Mouse (Mus musculus) gastrocnemius, postnatal 10 days (tissue): ENCODE data around the gene Grid1. TPM values are rescaled to one million over a fixed set of nuclear protein-coding genes. Genes with fewer than 3 reads are reported as not detected.

Source experiments
- DNase-seq: peaks from one replicate; pipeline ENCODE4 v3.0.0; 2021; ENCODE audit warnings: mixed read lengths
- total RNA-seq, 2 experiments: library from RNA; stranded (reverse); gene quantifications; 2 replicates each; pipeline ENCODE4 v1.2.3; 2021

Gene Grid1
- total RNA-seq, 2 experiments from 2014 or later: 0.23 to 0.32 TPM

DNA sequence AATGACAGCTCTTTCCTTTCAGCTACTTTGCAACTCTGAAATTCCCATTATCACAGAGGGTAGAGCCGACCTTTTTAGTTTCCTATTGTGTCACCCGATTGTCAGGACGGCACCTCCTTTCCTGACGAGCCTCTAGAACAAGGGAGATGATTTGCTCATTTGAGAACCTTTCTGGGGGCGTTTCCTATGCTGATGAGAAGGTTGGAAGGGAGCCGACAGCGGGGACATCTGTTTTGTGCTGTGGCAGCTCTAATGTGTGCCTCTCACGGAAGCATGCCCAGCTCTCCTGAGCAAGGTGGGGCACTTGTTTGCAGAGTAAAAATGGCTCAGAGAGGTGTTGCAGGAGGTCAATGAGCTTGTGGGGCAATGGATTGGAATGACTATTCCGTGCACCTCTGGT is 189.2 kb downstream of the Grid1 start:
- DNase-seq: no peak

DNA sequence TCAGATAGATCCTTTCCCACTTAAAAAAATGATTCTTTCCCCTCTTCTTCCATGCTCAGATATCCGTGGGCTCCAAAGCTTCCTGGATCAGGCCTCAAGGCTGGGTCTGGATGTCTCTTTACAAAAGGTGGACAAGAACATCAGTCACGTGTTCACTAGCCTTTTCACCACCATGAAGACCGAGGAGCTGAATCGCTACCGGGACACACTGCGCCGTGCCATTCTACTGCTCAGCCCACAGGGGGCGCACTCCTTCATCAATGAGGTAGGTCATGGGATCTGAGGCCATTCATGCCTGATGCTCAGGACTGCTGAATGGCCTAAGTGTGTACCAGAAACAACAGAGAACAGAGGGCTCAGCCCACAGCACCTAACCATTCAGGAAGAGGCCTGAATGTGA is 206.8 kb downstream of the Grid1 start:
- DNase-seq: no peak

DNA sequence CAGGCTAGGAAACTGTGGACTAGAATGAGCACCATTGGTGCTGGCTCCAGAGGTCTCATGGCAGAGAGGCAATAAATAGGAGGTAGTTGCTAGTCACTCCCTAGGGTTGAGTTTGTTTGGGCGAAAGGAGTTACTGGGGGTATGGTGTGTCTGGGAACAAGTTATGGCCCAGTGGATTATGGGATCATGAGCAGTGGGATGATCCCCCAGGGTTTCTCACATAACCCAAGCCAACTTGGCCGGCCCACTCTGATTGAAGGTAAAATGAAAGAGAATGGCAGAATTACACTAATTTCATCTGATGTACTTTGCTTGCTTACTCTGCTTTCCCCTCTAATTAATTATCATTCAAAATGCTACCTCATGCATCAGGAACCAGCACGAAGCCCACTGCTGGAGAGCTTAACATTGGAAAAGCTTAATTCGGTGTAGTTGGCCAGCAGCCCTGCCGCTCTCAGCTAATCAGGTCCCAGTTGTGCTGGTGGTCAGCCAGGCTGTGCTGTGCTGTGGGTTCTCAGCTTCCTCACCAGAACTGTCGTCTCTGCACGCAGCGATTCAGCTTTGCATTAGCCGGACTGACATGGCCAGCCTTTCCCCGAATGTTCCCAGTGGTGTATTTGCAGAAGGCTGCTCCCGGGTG is 207.7 kb downstream of the Grid1 start:
- no peak for DNase-seq

DNA sequence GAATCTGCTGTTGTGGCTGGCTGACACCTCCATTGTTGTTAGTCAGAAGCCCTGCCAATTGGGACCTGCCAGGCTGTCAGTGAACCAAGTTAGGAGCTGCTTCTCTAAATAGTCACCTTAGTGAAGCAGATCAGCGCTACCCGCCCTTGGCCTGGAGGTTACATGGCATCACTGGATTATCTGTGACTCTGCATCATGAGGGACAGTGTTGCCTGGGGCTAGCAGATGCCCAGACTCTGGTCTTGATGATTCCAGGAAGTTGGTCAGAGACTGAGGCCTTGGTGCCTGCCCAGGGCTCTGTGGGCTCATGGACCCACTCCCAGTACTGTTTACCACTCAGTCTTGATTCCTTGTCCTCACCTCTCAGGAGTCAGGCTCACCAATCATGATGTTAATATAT is 209.7 kb downstream of the Grid1 start:
- no peak for DNase-seq

DNA sequence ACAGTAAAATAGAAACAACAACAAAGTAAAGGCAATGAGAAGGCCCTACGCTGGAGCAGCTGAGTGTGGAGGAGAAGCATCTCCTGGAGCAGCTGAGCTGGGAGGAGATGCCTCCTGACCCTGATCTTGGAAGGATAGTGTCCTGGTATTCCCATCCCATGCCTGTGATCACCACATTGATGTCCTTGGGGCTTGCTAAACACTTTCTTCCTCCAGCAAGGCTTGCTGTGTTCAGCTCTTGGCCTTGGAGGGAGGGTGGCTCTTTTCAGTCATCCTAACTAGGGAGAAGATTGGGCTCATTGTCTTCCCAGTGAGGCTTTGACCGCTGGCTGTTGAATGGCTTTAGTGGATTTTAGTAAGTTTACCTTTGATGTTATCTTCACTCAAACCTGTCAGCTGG is 210.4 kb downstream of the Grid1 start:
- DNase-seq: no peak

DNA sequence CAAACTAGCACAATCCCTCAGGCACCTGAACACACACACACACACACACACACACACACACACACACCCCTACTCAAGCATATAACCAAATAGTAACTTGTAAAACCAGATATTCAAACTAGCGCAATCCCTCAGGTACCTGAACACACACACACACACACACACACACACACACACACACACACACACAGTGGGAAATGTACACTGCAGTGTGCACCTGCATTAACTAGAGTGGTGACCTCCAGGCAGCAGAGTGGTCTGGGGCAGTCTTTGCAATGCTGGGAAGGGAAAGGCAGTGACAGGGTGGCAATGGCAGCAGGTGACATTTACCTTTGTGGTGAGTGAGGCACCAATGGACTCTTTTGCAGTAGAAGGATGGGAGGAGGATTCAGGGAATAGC is 212.4 kb downstream of the Grid1 start:
- DNase-seq: no peak

DNA sequence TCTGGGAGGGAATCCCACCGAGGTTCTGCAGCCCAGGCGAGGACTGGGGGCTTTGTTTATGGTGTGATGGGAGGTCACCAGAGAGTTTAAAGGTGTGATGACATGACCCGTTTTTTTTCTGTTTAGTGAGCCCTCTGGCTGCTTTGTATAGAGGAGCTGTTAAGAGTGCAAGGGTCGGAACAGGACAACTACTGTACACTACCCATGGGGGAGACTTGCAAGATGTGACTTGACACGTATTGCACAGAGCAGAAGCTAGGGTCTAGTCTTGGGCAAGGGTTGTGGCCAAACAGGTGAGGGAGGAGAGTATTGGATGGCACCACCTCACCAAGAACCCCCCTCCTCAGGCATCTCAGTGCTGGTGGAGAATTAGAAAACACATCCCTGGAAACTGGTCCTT is 224.4 kb downstream of the Grid1 start:
- no peak for DNase-seq

DNA sequence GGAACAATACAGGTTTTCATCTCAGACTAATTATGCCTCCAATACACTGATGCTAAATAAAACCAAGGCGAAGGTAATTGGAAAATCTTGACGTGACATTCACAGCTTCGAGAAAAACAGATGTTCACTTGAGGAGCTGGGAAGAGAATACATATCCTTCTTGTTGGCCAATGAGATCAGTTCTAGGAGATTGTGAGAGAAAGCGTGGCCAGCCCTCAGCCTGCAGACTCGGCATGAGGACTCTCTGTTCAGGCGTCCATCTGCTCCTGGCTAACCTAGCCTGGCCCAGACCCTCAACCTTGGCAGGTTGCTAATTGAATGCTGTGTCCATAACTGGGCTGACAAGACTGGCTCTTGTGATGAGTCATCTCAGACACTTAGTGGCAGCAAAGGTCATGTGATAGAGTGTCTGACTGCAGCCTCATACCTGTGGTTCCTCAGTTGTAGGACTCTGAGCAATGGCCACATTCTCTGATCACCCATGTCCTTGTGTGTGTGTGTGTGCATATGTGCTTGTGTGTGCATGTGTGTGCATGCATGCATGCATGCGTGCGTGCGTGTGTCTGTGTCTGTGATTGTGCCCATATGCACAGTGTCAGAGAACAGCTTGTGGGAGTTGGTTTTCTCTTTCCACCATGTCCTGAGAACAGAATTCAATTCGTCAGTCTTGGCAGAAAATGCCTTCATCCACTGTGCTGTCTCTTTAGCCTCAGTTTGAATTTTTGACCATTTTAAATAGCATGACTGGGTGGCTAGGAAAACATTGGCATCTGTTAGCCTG is 225.2 kb downstream of the Grid1 start:
- no peak for DNase-seq

DNA sequence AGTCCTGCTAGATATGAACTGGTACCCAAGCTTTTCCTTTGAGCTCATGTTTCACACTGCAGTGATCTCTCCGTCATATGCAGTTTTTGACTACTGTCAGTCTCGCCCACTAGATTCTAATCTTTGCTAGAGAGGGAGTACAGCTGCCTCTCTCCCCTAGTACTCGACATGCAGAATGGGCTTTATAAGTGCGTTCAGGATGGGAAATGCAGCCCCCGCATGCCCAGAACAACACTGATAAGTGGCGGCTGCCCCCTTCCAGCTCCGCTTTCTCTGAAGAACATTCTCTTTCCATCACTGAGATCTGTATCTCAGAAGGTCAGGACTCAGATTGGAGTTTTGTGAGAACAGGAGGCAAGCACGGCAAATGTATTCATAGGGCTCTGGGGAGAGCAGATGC is 229.3 kb downstream of the Grid1 start:
- no peak for DNase-seq

DNA sequence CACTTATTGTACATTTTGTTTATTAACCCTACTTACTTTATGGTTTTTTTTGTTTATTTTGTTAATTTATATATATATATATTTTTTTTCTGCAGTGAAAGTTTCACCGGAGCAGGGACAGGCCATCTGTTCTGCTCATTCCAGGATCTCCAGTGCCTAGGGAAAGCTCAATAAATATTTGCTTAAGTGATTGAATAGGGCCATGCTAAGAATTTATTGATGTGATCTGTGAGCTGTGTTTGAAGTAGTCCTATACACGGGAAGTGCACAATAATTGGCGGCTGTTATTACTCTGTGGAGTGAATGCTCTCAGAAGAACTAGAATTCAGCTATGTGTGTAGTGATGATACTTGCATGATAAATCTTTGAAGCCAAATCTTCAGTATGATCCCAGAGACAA is 234.2 kb downstream of the Grid1 start:
- no peak for DNase-seq

DNA sequence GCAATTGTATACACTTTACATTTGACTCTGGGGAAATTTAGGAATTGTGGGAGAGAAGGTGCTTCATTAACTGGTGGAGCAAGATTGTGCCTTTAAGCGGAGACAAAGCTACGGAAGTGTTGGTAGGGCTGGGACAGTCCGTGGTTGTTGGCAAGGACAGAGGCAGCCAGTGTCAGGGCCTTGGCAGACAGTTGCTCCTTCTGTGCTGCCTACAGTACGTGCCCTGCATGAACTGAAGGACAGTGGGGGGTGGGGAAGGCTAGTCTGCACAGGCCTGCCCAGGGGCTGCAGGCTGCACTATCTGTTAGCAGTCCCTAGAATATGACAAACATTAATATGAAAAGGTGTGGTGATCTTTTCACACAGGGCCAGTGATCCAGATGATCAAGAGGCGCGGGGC is 254.7 kb downstream of the Grid1 start:
- no peak for DNase-seq

DNA sequence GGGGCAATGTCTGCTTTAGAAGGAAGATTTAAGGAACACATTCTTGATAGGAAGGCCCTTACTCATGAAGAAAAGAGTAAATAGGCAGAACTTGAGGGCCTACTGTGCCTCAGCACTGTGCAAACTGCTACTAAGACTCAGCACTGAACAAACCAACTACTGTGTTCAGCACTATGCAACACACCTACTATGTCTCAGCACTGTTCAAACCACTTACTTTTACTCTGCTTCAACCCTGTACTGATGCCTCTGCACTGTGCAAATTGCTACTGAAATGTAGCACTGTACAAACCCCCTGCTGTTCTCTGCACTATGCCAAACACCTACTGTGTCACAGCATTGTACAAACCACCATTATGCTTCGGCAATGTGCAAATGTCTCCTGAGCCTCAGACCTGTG is 260.0 kb downstream of the Grid1 start:
- DNase-seq: no peak

DNA sequence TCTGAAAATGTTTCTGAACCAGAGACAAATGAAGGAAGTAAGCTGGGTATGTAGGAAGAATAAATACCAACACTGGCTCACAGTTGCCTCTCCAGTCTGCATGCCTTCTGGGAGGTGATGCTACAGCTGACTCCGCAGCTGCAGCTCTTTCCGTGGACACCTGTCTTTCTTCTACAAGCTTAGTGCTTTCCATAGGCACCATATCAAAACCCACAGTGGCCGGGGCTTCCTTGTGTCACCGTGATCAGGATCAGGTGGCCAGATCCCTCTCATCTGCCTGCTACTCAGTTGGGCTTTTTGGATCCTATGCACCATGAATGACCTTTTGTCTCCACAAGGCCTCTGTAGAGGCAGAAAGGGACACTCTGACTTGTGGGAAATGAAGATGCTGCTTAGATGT is 272.7 kb downstream of the Grid1 start:
- DNase-seq: no peak

DNA sequence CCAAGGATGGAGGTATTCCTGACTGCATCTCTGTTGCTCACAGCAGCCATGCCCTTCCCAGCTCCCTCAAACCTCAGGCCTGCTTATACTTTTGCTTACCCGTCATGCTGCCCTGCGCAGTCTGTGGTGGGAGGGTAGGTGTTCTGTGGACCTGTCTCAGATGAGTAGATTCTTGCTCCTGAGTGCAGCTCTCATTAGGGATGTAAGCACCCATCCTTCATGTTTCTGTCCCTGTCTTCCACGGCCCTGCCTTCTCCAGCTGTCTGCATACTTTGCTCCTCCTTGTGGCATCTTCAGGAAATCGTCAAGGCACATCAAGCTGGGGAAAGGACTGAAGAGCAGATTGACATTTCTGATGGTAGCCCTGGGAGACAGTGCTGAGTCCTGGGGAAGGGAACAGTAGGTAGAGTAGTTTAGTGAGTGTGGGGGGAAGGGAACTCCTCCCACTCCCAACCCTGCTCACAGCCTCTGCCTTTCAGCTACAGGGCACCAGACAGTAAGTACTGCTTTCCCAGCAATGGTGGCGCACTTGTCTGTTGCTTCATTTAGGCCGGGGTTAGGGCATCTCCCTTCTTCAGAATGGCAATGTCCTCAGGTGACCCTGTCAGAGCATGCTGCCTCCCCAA is 273.8 kb downstream of the Grid1 start:
- DNase-seq: no peak

DNA sequence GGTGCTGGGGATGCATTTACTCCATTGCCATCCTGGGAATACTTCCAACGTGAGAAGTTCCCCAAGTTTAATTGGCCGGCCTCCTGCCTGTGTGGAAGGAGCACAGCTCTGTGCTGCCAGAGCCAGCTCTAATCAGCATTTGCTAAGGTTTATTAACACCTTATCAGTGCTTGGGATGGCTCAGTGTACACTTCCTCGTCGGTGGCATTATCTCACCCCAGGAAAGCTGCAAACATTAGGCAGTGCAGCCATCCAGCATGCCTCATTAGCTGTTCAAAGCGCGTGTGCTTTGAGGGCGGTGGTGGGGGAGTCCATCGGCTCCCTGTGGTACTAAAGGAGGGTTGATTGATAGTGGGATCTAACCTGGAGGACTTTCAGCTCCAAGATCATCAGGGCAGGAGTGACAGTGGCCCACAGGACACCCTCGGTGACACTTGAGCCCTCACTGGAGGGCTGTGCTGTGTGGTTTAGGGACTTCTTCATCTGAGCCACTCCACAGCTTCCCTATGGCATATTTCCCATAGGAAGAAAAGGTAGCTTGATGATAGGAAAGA is 275.7 kb downstream of the Grid1 start:
- no peak for DNase-seq

DNA sequence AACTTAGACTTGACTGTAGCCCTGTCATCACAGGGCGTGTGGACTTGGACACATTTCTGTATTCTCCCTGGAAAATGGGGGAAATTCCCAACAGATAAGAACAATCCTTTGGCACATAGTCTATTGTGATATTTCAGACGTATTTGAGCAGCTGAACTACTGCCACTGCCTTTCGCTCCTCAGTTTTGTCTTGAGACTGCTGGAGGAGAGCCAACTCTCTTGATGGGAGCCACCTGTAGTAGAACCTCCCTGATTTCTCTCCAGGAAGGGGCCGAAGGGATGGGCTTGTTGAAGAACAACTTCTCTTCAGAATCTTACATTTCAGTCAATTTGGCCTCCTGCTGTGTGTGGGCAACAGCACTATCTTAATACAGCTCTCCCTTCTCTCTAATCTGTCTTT is 276.2 kb downstream of the Grid1 start:
- no peak for DNase-seq

DNA sequence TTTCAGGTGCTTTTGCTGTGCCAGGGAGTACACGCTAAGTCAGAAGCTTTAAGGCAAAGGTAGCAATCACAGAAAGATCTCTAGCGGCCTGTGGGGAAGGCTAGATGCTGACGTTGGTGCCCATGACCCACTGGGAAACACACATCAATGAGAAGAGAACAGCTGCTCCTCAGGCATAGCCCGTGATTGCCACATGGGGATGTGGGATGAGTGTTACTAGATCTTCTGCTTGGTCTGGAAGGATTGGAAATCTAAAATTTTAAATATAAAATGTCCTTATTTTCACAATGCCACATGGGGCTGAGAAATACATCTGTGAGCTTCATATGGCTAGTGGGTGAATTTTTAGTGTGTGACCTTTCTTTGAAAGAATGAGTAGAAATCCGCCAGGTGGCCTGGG is 277.3 kb downstream of the Grid1 start:
- DNase-seq: no peak

DNA sequence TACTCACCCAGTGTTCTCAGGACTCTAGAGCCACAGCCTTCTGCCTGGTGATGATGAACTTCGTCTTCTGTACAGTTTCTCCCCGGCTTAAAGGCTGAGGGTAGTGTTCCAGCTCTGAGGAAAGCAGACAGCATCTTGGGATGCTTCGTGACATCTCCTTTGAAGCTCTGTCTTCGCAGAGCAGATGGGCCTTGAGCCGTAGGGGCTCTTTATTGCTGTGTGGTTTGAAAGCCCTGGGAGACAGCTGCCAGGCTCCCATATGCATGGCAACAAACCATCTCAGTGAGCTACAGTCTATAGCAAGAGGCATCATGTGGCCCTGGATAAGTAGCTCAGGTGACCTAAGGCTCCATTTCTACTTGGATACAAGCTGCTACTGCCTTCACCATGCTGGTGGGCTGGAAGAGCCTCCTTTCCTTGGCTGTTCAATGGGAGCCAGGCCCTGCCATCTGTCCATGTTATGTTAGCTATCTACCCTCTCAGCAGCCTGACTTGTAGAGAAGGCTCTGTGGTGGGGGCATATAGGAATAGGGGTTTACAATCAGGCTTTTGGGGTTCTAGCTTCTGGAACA is 283.8 kb downstream of the Grid1 start:
- no peak for DNase-seq

DNA sequence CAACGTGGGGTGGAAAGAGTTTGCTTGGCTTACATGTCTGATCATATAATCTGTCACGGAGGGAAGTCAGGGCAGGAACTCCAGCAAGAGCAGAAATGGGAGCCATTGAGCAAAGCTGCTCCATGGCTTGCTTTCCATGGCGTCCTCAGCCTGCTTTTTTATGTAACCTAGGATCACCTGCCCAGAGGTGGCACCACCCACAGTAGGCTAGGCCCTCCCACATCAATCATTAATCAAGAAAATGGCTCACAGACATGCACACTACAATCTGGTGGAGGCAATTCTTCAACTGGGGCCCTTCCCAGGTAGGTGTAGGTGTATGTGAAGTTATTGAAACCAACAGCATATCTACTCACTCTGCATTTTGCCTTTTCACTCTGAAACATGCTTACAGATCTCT is 287.7 kb downstream of the Grid1 start:
- DNase-seq: no peak

DNA sequence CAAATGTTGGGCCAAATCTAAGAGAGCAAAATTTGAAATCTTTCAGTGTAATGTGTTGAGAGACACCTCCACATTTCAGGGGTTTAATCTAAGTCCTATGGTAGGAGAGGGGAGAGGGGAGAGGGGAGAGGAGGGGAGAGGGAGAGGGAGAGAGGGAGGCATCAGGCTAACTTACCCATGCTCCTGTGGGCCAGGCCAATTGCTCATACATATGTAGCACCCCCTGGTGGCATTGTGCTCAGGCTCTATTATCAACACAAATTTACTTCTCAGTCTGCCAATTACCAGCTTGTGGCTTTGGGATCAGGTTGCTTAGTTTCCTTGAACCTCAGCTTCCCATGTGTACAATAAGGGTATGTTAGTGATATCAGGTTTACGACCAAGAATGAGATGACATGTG is 291.0 kb downstream of the Grid1 start:
- DNase-seq: no peak

DNA sequence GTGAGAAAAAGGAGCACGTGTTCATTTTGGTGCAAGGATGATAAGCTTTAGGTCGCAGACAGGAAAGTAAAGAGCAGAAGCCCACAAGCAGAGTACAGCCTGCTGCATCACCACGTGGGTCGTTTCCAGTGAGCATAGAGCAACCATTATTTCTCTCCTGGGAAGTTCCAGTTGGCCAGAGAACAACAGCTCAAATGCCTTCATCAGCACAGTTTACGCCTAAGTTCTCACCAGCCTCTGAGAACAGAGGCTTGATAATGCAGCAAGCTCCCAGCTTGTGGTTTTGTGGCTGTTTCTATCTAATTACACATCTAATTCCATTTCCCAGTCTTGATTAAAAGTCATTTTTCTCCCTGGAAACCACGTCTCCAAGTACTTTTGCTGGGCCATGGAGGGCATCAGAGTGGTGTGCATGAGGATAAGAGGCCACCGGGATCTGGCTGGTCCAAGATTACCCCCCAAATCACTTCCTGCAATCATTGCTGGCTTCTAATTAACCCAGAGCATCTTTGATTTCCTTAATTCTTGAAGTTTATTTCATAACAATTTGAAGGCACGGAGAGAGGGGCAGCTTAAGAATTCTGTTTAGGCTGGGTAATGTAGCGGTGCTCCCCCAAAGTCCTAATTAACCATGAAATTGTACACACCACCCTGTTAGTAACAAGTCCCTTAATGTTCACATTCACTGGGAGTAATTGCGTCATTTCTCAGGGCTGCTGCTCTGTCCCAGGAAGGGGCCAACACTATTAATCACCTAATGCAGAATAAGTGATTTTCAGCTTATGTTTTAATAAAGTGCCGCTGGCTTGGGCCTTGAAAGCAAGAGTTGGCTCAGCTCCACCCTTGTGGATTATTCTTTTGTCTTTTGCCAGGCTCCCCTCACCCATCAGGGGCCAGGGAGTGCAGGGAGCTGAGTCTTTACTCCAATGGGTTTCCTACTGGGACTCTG is 292.7 kb downstream of the Grid1 start:
- DNase-seq: no peak

DNA sequence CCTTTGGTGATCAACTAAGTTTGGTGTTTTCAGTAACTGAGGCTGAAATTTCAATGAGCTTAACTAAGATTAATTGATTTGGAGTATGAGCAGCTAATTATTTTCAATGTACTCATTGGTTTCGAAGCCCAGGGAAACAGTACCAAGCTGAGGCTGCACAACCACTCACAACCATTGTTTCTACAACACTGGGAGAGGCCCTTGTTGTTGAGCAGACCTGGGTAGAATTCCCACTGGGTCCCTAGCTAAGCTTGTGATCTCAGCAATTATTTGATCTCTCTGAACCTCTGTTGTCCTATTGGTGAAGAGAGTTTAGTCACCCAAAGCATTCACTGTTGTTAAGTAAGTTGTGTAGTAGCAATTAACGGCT is 293.4 kb downstream of the Grid1 start:
- no peak for DNase-seq
